Mouse (Mus musculus) urinary bladder, adult 18-20 months (tissue): Measurements from ENCODE around the gene Gm21725.
"Not testable (repeated sequence)": the region's sequence is repeated elsewhere in the genome, so short reads cannot be mapped to it uniquely, and the experiment has no call there.

ENCODE experiments used
- DNase-seq, 2 experiments: peaks; one replicate each; pipeline ENCODE4 v3.0.0; 2022; ENCODE audit warnings: low spot score in 2 of 2, mixed read lengths in 2 of 2

Gm21725 gene

GRCm38 (mm10) chrY:13348963-13349362 is at the start of gene Gm21725:
Gene Gm21725, minus strand, starts transcription at chrY:13349063.
- not testable (repeated sequence) for DNase-seq
